Mouse (Mus musculus) retina, postnatal 1 day (tissue): ENCODE measurements at regions not wholly inside any gene's neighbourhood (a gene's known extent, or its start where the extent isn't known, plus 50 kb on each side); places are given as distances from the start of the nearest gene placed in this dataset.

ENCODE experiments used
- DNase-seq: peaks from one replicate; pipeline ENCODE4 v3.0.0-alpha.2; 2012

DNA sequence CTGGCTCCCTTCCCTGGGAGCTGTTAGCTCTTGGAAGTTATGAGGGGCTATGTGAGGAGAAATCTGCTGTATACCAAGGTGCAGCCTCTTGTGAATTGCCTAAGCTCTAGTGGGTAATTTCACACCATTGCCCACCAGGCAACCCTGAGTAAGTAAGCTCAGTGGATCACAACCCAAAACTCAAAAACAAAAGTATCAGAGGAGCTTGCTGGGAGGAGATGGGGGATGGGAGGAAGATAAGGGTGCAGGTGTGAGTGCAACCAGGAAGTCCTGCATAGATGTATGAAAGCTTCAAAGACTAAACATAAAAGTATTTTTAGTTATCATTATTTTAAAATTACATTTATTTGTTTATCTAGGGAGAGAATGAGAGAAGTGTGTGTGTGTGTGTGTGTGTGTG, 50.8 kb upstream of the Ddx18 start:
- DNase-seq, result no peak
